Mouse (Mus musculus): ENCODE measurements at regions not wholly inside any gene's neighbourhood (a gene's known extent, or its start where the extent isn't known, plus 50 kb on each side); places are given as distances from the start of the nearest gene placed in this dataset.

DNA sequence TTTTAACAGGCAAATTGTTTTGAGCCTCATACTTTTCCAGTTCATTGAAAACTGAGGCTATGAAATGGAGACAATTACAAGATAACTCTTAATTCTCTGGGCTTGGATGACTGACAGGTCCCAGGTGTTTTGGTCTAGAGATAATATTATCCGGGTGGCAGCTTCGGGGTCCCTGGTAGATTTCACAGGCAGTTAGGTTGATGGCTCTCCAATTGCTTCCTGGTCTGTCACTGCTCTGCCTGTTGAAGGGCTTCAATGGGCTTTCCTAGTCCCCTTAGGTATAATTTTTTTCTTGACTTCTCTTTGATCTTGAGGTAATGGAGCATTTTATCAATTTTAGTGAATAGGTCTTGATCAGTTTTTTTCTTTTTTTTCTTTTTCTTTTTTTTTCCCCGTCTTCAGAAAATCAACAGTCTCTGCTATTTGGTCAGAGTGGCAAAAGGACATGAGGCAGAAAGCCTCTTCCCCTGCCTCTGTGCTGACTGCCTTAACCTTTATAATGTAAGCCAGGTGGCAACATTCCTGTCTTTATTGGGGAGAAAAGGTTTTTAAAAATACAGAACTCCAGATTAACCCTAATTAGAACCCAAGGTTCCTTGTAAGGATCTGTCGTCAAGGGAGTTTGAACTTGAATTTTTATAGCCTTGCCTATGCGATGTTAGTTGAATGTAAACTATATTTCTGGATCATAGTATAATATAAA lies 896.0 kb upstream of the Flrt2 start:
- TF ChIP-seq POLR2AphosphoS2 (IDR thresholded peaks at IDR 0.05; ENCODE audit: low read depth, low read length) (no peak), TCF12 (IDR thresholded peaks at IDR 0.05; ENCODE audit: low read depth, low read length) (no peak), EP300 (IDR thresholded peaks at IDR 0.05; ENCODE audit: low read length) (no peak), POLR2A (IDR thresholded peaks at IDR 0.05; ENCODE audit: low read depth, low read length) (no peak), CTCF (conservative IDR thresholded peaks at IDR 0.05 in 1 of 2, IDR thresholded peaks at IDR 0.05 in 1 of 2; ENCODE audit: low read depth in 2 of 2, low read length in 2 of 2) (no peak), ETS1 (conservative IDR thresholded peaks at IDR 0.05; ENCODE audit: low read depth, low read length) (no peak), E2F4 (IDR thresholded peaks at IDR 0.05; ENCODE audit: insufficient replicate concordance, low read depth, low read length) (no peak), RCOR1 (conservative IDR thresholded peaks at IDR 0.05; ENCODE audit: low read depth, low read length) (no peak), CHD2 (IDR thresholded peaks at IDR 0.05; ENCODE audit: low read length) (no peak), CHD1 (IDR thresholded peaks at IDR 0.05; ENCODE audit: low read depth, low read length) (no peak), MAX (IDR thresholded peaks at IDR 0.05; ENCODE audit: low read length) (no peak)
